Mouse (Mus musculus): ENCODE measurements around the gene Klhl12.
A peak's percentile ranks its signal among the peaks of the same experiment; 100 is the strongest.

Gene Klhl12

DNA sequence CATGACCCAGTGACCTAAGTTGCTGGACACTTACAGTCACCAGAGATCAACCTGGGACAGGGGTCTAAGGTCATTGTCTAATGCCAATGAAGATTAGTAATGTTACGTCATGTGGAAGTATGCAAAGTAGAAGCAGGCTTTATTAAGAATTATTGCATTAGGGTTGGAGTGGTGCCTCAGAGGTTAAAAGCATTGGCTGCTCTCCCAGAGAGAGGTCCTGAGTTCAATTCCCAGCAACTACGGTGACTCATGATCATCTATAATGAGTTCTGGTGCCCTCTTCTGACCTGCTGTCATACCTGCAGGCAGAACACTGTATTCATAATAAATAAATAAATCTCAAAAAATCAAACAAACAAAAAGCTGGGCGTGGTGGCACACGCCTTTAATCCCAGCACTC, 5.1 kb upstream of the Klhl12 start:
- no peak for DNase-seq

DNA sequence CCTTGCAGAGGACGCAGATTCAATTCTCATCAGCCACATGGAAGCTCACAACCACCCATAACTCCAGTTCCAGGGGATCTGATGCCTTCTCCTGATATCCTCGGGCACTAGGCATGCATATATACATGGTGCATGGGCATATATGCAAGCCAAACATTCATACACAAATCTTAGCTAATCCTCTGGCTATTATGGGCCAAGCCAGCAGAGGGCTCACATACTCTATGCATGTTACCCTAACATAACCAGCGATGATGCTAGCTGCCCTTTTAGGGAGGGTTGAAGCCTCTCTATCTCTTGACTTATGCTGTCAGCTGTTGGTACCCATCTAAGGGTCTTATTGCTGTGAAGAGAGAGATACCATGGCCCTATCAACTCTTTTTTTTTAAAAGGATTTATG, 4.3 kb upstream of the Klhl12 start:
- DNase-seq = peak; percentile 67 to 68

DNA sequence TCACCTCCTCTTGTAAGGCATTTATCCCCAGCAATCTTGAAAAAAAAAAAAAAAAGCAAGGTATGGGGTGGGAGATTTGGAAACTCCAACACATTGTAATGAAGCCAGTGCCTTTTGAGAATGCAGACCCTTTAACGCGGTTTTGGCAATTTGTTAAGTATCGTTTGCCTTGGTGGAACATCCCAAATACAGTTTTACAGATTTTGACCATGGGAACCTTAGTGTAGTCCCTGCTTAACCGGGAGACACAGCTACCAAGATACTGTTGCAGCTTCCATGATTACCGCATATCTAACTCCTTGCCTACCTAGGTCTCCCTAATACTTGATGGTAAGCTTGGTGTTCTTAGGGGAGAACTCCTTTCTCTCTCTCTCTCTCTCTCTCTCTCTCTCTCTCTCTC, 729 bp downstream of the Klhl12 start:
- peak in 1 of 2 experiments; percentile 5 for DNase-seq

DNA sequence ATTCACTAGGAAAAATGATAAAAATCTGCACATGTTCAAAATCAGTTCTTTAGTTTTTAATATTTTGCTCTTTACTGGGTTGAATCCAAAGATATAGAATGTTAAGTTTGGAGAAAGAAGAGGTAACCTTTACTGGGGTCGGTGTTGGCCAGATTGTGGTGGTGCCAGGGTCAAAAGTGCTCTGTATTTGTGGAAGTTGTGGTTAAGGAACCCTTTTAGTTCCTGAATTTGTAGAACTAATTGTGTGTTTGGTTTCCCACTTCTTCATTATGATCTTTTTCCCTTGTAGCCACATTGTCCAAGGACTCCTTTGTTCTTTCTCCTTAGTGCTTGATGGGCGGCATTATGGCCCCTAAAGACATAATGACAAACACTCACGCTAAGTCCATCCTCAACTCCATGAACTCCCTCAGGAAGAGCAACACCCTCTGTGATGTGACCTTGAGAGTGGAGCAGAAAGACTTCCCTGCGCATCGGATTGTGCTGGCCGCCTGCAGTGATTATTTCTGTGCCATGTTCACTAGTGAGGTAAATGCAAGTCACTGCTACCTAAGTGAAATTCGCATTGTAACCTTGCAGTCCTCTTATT, 2.9 kb downstream of the Klhl12 start:
- DNase-seq = no peak

DNA sequence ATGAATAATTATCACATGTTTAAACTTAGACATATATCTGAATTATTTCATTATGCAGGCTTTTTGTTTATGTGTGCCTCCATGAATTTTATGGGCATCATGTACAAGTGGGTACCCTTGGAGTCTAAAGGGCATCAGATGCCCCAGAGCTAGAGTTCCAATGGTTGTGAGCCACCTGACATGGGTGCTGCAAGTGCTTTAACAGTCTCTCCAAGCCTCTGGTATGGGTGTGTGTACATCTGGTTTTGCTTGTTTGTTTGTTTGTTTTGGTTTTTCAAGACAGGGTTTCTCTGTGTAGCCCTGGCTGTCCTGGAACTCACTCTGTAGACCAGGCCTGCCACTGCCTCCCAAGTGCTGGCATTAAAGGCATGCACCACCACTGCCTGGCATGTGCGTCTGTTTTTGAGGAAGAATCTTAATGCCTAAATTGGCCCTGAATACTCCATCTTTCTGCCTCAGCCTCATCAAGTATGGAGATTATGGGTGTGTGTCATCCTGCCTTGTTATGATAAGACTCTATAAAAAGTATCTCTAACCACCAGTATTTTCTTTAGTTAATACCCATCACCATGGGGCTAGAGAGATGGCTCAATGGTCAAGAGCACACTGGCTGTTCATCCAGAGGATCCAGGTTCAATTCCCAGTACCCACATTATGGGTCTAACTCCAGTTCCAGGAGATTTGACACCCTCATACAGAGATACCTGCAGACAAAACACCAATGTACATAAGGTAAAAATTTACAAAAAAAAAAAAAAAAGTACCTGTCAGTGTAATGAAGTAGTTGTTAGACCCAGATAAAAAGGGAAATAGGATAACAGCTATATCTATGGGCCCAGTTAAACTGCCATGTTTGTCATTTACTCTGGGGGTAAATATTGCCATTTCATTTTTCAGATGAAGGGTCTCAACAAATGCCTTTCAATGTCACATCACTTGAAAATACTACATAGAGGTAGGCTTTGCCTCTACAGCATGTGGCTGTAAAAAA, 5.3 kb downstream of the Klhl12 start:
- no peak for DNase-seq

DNA sequence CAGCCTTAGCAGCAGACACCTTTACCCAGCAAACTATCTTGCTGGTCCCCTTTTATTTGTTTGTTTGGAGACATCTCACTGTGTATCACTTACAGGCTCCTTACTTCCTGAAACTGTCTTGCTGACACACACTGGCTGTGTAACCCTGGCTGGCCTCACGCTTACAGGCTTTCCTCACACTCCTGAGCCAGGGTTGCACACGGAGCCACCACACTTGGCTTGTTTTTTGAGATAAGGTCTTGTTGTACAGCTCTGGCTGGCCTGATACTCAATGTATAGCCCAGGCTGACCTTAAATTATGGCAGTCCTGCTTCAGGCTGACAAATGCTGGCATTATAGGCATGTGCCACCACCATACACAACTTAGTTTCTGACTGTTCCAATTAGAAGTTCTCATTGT, 29.3 kb downstream of the Klhl12 start:
- no peak for DNase-seq

DNA sequence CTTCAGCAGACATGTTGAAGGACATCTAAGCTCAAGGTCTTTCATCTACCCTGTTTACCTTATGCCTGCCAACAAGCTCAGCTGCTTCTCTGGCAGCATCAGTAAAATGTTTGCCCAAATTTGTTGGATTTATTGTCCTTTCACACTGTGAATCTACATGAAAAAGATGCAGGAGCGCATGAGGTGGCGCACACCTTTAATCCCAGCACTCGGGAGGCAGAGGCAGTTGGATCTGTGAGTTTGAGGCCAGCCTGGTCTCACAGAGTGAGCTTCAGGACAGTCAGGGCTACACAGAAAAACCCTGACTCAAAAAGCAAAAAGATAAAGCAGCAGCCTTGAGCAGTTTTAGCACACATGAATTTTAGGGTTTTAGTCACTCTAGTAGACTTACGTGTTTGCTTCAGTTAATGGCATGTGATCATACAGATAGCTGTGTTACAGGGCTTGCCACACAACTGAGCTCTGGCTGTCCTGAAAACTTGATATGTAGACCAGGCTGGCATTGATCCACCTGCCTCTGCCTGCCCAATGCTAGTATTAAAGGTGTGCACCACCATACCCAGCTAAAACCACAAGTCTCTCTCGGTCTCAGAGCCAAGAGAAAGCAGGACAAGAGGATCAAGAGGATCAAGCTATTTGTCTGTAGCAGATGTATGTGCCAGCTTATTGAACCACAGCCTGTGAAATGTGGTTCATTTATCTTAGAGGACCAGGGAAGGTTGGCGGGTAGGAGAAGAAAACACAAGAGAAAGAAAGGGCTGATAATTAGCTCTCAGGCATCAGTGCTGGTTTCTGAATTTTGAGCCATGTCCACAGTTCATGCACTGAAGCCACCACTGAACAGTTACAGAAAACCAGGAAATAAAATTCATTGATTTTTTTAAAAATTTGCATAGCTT, 35.8 kb downstream of the Klhl12 start:
- no peak for DNase-seq

DNA sequence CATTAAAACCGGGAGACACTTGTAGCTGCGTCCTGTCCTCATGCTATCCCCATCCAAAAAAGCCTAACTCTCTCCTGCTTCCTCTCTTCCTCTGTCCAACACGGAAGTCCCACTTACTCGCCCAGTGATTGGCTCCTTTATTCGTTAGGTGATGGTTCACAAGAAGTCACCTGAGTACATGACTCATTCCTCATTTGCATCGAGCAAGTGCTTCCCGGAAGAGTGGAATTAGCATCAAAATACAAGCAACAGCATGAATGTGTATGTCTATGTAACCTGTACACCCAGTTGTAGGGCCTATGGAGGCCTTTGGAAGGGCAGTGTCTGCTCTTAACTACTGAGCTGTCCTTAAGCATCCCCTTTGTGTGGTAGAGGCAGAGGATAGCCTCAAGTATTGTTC, 36.9 kb downstream of the Klhl12 start:
- DNase-seq = no peak

DNA sequence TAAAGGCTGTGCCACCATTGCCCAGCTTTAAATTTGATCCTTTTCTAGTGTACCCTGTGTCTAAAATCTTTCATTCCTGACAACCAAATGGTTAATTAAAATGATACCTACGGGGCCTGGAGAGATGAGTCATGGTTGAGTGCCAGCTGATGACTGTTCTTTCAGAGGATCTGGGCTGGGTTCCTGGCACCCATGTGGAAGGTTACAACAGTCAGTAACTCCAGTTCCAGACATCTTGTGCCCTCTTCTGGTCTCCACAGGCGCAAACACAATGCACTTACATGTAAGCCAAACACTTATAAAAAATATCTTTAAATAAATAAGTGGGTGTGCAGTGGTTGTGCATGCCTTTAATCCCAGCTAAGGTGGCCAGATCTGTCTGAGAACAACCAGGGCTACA, 38.2 kb downstream of the Klhl12 start:
- peak; percentile 21 to 27 for DNase-seq

DNA sequence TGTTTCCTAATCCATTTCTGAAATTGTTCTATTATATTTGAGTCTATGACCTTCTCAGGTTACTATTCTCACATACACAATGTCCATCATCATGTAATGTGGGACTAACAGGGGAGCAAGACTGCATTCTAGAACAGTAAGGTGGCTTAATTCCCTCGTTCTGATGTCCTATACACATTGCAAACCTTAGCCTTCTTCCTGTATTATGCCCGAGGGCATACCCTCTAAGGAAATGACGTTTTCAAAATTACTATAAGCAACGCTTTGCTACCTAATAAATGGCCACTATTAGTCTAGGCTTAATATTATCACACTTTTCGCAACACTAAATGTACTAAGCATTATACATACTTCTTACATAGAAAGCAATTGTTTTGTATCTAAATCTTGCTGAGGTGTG, 38.6 kb downstream of the Klhl12 start:
- peak in 1 of 2 experiments; percentile 5 for DNase-seq

DNA sequence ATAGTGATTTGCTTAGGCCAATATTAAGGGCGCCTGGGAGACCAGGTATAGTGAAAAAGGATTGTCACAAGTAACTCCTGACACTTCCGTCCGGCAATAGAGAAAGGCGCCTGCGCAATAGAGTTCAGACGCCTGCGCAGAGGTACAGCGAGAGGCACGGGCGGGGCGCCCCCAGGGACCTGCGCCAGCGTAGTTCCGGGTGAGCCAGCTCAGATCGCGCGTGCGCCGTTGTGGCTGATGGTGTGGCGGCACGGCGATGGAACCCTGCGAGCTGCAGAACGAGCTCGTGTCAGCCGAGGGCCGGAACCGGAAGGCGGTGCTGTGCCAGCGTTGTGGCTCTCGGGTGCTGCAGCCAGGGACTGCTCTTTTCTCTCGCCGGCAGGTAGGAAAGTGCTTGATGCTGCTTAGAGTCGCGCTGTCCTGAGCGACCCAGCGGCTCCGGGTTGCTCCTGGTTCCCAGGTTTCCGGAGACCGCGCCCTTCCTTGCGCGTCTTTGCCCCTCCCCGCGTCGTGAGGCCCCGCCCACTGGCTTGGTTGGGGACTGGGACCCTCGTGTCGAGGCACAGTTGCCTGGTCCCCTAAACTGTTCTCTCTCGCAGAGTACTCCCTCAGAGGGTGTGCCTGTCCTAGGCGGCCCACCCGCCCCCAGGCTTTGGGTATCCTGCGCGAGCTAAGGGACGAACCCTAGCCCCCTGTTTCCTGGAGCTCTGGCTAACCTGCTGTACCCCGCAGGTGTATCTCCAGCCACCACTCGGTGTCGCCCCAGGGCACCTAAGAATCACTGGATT, 39.3 kb downstream of the Klhl12 start, which contains the start of gene Rabif:
Gene Rabif, plus strand, starts transcription at position 221 of the 788 bp plus-strand sequence.
- peak; percentile 99 to 100 for DNase-seq

DNA sequence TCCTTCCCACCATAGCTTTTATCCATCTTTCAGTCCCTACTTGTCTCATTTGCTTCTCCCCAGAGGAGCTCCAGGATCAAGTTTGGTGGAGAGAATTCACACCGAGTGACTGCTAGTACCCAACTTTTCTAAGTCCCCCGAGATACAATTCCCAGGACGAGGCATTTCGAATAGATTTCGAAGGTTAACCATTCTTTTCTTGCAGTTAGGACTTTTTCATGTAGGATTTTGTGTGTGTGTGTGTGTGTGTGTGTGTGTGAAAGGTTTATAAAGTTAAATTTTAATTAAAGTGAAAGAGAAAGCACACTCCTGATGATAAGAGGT, 39.8 kb downstream of the Klhl12 start:
- no peak for DNase-seq

DNA sequence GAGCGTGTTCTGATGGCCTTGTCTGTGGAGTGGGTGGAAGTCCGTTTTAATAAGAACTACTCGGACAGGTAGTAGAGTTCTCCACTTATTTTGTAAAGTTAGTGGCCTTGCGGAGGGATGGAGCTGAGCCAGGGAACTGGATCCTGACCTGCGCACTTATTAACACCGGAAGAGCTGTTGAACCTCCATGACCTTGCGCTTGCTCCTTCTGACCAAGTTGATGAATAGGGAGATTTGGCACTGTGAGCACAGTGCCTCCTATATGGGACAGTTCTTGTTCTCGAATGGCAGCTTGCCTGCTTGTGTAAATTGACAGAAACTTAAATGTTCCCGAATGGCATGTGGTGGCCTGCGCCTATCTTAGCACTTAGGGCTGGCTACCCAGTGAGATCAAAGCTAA, 40.7 kb downstream of the Klhl12 start:
- no peak for DNase-seq

DNA sequence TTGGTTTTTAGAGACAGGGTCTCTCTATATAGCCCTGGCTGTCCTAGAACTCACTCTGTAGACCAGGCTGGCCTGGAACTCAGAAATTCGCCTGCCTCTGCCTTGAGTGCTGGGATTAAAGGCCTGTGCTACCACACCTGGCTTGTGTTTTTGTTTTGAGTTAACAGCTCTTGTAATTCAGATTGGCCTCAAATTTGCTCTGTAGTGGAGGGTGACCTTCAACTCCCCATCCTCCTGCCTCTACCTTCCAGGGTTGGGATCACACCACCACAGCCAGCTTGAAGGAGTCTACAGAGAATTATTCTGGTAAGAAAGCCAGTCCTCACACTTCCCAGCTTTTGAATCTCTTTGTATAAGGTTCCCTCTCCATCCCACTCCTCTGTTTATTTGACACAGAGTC, 45.6 kb downstream of the Klhl12 start:
- no peak for DNase-seq

DNA sequence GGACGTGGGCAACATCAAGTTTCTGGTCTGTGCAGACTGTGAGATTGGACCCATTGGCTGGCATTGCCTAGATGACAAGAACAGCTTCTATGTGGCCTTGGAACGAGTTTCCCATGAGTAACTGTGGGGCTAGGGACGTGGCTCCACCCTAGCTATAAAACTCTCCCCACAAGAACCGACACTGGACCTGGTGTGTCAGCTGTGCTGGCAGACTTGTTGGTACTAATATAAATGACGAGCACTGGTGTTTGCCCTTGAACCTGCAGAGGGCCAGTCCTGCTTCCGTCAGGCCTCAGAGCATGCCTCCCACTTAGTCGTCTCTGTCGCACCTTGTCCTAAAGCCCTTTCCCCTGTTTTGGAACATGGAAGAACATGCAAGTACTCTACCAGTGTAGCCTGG, 50.9 kb downstream of the Klhl12 start:
- DNase-seq = no peak

DNA sequence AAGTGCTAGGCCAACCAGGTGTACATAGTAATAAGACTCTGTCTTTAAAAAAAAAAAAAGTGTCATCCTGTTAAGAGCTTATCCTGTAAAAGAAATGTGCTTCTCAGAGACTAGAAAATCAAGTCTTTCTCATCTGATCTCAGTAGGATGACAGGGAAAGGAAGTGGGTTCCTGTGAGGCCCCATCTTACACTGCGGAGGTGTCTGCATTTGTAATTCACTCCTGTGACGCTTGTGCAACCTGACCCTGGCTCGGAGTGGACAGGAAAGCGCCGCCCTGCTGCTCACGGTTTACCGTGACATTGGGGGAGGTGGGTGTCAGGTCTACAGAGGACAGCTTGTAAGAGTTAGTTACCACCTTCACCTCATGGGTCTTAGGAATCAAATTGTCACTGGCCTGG, 54.7 kb downstream of the Klhl12 start:
- no peak for DNase-seq

DNA sequence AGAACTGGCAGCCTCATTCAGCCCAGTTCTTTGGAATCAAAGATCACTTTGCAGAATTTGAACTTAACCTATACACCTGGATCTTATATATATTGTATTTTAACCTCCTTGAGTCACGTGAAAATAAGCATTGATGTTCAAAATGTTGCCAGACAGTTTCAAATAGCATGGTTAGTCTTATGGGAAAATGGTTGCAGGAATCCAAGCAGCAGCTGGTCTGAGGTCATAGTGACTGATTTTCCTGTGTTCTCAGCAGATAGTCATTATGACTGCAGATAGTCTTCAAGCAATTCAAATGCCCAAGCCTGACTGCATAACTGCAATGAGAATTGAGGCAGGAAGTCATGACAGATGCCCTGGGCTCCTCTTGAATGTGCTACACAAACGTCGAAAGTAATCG, 56.9 kb downstream of the Klhl12 start:
- DNase-seq = no peak

DNA sequence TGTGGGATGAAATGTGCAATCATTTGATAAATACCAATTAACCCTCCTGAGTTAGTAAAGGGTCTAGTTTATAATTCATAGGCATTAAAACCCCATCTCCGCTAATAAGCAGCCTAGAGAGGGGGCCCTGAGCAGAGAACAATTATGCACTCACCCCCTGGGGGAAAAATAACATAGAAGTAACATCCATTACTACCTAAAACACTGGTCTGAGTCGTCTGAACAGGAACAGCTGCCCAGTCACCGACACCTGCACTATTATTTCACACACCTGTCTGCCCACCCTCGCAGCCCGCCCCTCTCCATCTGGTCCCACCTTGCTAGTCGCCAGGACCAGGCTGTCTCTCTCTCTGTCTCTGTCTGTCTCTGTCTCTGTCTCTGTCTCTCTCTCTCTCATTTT, 57.3 kb downstream of the Klhl12 start:
- DNase-seq = no peak

DNA sequence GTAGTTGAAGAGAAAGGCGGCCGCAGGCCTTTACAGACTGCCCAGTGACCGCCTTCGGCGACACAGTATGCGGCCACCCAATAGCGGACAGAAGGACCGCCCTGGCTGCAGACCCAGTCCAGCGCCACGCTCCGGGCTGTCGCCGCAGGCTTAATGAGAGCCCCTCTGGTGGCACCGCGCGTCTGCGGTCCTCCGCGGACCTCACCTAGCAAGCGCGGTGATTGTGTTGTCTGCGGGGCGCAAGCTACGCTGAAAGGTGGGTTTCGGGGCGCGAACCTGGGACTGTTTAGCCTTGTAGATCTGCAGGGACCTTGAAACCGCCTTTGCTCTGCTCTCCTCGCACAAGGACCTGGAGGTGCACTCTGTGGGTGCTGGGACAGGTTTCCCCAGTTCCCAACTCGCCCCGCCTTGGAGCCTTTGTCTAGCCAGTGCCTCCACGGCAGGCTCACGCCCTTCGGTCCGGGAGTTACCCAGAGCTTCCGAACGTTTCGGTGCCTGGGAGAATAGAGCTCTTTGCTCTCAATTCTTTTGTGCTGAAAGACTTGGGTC, 58.1 kb downstream of the Klhl12 start:
- peak; percentile 29 to 31 for DNase-seq

DNA sequence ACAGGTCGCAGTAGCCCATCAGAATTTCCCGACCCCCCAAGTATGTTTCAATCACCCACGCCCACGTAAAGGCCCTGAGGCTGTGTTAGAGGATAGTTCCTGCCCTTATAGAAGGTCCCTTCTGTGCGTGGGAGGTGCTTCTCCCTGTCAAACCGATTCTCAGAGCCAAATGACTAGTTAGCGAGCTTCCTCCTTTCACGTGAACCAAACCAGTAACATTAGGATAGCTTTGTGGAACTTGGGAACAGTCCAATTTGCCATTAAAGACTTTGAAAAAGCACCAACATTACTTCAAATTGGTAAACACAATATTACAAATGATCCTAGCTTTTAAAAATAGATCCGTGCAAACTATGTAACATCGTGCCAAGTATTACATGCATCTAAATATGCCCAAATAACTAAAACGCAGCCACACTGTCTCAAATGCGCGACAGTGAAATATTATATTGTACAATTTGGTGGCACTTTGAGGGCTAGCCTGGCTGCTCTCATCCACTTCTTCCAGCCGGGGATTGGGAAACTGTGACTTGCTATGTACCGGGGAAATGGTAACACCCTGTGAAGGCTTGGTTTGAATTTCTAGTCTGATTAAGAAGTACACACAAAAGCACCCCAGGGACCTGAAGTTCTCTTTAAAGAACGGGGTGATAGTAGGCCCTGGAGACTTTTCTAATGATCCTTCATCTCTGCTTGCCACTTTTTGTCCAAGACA, 58.7 kb downstream of the Klhl12 start:
- no peak for DNase-seq

DNA sequence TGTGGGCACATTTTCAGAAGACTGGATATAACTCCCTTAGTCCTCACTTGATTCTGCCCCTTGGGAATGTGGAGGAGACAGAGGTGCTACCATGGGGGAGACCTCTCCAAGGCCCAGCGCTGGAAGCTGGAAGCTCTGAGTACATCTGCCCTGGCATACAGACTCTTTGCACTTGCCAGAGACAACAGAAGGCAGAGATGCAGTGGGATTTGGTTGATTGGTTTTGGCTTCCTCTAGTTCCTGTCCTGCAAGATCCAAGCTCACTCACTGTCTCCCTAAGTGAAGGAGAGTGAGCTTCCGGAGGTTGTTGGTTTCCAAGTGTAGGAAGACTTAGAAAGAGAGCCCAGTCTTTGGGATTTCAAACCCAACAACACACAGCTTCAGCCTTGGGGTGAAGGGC, 60.6 kb downstream of the Klhl12 start:
- peak; percentile 48 to 51 for DNase-seq
